Mouse (Mus musculus): Measurements from ENCODE around the gene Ptprj.

The Ptprj gene

GRCm38 (mm10) chr2:90580236-90581005 is at the start of gene Ptprj:
Ptprj (minus strand) TSS chr2:90580647.
- peak; percentile 72 to 76 for DNase-seq

- no peak for DNase-seq
These were observed 49.1 kb upstream of the Ptprj start for GRCm38 (mm10) chr2:90629552-90629951.

DNA sequence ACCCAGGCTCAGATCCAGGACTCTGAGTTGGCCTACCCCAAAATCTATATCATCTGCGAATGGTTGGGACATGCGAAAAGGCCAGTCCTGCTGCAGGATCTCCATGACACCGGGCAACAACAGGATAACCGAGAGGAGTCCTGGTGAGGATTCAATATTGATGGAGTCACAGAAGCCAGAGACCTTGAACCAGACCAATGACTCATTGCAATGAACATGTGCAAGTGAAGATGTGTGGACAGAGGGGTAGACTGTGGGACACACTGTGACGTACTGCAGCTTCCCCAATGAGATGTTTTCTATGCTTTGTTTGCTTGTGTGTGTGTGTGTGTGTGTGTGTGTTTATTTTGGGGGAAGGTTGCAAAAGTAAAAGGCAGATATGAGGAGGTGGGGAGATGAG is 47.8 kb upstream of the Ptprj start:
- DNase-seq: no peak

GRCm38 (mm10) chr2:90624920-90625319 is 44.5 kb upstream of the Ptprj start:
- DNase-seq: peak; percentile 37 to 70

GRCm38 (mm10) chr2:90624339-90624738 is 43.9 kb upstream of the Ptprj start:
- DNase-seq: no peak

- no peak for DNase-seq
These were observed 40.4 kb upstream of the Ptprj start for GRCm38 (mm10) chr2:90620815-90621214.

- no peak for DNase-seq
These were observed 39.2 kb upstream of the Ptprj start for GRCm38 (mm10) chr2:90619648-90620047.

DNA sequence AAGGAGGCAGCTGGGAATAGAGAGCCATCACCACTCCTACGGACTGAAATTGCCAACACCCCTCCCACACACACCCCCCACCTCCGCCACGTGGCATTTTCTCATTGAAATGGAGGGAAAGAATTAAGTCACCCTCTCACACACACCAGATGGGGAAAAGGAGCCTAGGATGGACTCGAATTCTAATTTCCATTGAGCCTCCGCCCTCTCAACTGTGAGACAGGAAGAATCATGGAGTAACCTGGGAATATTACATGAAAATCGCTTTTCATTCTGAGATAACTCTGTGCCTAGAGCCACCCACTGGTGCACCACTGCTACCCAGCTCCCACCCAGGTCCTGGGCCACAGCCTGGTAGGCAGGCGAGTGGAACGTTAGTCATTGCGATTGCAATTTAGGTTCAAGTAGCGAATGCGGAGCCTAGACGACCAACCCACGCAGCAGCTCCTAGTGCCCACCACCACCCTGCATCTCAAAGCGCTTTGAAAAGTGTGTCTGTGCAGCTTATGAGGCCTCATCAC is 34.3 kb upstream of the Ptprj start:
- no peak for DNase-seq

GRCm38 (mm10) chr2:90613591-90613990 is 33.1 kb upstream of the Ptprj start:
- DNase-seq: no peak

GRCm38 (mm10) chr2:90613006-90613405 is 32.6 kb upstream of the Ptprj start:
- DNase-seq: no peak

GRCm38 (mm10) chr2:90611959-90612571 is 31.6 kb upstream of the Ptprj start:
- no peak for DNase-seq

- no peak for DNase-seq
These were observed 20.6 kb upstream of the Ptprj start for GRCm38 (mm10) chr2:90601056-90601455.

- DNase-seq: no peak
These were observed 7.7 kb upstream of the Ptprj start for GRCm38 (mm10) chr2:90588141-90588540.

DNA sequence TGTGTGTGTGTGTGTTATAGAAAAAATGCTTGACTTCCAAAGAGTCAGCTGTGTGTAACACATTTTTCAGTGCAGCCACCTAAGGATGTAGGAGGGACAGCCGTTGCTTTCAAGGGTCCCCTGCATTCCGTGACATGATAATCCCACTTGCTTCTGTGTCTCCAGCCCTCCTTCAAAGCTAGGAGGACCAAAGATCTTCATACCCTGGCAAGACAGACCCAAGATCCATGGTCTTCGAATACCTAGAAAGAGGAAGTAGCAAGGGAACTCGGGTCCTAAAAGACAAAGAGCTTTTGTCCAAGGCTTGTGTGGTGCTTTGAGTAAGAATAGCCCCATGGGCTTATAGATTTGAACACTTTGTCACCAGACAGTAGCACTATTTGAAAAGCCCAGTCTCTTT is 4.1 kb upstream of the Ptprj start:
- DNase-seq: no peak

DNA sequence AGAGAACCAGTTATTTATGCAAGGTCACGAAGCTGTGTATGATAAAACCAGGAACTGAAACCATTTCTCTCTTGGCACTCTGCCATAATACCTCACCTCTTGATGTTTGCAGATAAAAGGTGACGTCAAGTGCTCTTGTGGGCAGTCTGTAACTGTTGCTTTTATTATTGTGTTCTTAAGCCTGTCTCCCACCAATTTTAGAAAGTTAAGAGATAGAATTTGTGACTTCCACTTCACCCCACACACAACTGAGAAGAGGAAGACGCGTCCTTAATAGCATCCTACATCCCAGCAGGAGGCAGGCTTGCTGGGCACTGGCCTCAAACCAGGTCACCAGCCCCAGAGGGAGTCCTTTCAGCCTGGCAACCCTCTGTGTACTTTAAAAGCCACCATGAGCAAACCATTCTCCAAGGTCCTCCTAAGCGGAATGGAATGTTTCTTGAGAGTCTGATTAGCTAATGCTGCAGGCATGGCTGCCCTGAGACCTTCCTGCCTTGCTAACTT is 3.2 kb upstream of the Ptprj start:
- DNase-seq: no peak

DNA sequence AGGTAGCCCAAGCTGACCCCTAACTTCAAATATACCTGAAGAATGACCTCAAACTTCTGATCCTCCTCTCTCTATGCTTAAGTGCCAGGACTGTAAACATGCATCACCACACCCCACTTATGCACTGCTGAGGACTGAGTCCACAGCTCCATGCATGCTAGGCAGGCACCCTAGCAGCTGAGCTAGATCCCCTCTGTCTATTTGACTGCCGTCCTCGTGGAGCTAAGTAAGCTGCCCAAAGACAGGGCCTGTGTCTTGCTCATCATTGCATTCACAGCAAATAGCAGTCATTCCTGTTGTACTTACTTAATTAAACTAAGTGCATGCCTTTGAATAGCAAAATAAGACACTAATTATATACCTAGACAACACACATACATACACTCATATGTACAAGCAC is 2.4 kb upstream of the Ptprj start:
- no peak for DNase-seq

DNA sequence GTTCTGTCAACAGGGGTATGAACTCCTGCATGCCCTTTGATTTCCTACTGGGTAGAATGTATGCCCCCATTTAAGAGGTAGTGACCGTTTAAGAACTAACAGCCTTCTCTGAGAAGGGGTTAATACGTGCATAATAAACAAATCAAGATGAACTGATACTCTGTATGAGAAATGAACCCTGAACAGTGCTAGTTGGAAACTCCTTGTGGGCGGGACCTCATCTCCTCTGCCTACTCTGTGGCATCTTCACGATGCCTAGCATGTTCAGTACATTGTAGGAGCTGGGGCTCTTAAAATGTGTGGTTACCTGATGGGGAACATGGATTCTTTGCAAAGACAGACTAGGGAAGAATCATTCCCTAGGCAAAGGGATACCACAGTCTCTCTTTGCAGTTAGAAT is 1.9 kb upstream of the Ptprj start:
- DNase-seq: no peak

DNA sequence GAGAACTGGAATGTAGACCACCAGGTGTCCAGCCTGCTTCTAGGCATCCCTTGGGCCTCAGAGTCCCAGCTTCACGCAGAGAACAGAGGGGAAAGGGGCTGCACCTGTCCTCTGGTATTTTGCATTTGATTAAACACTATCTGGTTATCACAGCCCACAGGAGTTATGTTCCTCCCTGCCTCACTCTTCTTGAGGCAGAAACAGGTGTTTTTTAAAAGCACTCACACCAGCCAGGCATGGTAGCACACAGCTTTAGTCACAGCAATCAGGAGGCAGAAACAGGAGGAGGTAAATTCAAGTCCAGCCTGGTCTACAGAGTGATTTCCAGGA is 1.3 kb upstream of the Ptprj start:
- no peak for DNase-seq

DNA sequence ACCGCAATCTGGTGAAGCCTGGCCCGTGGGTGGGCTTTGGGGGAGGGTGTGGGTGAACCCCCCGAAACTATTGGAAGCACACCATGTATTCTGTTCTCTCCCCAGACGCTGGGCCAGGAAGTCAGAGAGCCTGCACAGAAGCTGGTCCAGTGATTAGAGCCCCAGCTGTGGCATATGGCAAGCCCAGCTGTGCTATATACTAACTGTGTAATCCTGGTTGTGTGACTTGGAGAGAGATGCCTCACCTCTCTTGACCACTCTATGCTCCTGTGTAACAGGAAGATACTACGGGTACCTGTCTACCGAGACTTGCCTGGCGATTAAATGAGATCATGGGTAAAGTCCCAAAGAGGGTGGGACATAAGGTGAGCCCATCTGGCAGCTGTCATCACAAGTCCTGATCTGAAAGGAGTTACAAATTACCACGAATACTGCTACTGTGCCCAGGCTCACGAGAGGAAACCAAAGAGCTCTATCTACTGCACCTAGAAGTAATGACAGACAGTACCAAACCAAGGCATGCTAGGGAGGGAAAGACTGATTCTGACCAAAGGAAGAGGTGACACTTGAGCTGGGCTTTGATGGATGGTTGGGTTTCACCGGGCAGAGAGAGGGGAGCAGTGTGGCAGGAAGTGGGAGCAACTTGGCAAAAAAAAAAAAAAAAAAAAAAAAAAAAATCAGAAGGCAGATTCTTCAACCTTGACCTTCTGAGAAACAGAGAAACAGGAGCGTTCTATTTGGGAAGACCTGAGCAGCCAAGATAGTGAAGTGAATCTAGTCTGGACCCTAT is 754 bp upstream of the Ptprj start:
- no peak for DNase-seq

GRCm38 (mm10) chr2:90579728-90580235 is 665 bp downstream of the Ptprj start:
- DNase-seq: peak; percentile 49 to 65

DNA sequence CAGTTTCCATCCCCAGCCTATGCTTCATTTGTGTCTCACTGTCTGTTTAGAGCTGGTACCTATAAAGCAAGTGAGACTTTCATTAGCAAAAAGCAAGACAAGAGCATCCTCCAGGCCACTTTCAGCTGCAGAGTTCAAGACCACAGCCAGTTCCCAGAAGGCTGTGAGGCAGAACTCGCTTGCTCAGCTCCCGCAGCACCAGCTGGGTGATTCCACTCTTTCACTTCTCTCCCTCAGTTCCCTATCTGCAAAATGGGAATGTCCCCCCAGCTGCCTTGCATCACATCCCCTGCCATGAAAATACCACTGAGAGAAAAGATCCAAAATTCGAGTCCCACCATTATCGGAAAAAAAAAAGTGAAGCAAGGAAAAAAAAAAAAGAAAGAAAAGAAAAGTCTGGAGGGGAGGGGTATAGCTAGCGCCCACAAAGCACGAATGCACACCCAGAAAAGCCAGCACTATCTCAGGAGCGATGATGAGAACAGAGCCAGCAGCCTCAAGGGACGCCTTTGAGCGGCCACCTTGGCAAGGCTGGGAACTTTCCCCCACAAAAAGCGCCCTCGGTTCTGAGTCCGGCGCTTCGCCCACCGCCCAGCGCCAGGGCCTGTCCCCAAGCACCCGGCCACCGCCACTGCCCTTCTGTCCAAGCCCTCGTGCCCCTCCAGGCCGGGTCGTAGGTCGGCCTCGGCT is 1.3 kb downstream of the Ptprj start:
- no peak for DNase-seq

GRCm38 (mm10) chr2:90577451-90578279 is 2.8 kb downstream of the Ptprj start:
- no peak for DNase-seq

All from spleen, adult 18-20 months (tissue).